Mouse (Mus musculus) left cerebral cortex, adult 11 months (tissue): ENCODE results near the gene Spp1.
A peak's percentile ranks its signal among the peaks of the same experiment; 100 is the strongest.

Experiments
- DNase-seq: peaks from one replicate; pipeline ENCODE4 v3.0.0; 2022; ENCODE audit warnings: low spot score

Gene Spp1

DNA sequence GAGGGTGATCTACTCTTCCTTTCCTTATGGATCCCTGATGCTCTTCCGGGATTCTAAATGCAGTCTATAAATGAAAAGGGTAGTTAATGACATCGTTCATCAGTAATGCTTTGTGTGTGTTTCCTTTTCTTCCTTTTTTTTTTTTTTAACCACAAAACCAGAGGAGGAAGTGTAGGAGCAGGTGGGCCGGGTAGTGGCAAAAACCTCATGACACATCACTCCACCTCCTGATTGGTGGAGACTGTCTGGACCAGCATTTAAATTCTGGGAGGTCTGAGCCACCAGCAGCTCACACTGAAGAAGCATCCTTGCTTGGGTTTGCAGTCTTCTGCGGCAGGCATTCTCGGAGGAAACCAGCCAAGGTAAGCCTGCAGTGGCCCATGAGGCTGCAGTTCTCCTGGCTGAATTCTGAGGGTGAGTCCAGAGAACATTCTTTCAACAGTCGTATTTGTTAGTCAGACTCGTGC is at the start of gene Spp1:
Gene Spp1, plus strand, starts transcription at position 284 of the 467 bp plus-strand sequence.
- DNase-seq = no peak

DNA sequence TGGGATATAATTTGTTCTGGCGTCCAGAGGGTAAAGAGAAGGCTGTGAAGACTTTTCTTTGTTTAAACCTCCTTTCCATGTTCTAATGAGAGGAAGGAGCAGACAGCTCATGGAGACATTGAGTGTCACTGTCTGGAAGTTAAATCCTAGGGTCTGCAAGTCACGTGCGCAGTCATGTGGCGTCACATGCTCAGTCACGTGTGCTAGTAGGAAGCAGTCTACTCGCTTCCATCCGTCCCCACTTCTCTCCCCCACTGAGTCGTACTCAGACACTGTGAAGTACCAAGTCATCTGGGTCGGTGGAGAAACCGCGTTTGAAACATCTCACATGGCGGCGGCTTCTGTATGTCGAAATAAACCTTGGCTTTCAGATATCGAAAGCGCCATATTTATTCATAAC is 49.4 kb upstream of the Spp1 start:
- DNase-seq = no peak

DNA sequence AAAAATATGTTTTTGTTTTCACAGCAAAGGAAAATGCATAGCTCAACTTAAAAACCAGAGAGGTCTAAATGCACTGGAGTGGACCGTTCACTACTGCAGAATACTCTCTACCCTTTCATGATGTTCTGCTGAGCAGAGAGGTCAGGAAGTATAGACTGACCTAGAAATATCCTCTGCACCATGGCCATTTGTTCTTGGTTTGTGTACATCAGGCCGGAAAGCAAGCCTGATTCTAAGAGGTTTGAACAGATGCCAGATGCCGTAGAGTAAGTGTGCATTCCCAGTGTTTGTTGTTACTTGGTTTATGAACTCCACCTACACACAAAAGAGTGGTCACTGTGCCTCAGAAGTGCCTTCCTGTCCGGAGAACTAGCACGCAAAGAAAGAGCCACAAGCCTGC is 48.0 kb upstream of the Spp1 start:
- DNase-seq = no peak

DNA sequence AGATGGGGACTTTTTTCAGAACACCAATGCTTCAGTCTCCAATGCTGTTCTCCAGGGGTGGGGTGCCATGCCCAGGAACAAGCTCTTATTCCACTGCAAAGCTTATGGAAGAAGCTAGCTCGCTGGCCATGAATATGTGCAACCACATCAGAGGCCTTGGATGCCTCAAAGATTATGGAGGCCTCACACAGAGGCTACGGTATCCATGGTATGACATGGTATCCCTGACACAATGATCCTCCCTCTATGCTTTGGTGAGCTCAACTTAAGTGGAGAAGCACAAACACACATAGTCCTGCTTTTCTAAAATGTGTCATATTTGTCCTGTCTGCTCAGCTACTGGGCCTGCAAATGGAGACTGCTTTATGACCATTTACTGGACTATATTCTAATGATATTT is 44.0 kb upstream of the Spp1 start:
- no peak for DNase-seq

DNA sequence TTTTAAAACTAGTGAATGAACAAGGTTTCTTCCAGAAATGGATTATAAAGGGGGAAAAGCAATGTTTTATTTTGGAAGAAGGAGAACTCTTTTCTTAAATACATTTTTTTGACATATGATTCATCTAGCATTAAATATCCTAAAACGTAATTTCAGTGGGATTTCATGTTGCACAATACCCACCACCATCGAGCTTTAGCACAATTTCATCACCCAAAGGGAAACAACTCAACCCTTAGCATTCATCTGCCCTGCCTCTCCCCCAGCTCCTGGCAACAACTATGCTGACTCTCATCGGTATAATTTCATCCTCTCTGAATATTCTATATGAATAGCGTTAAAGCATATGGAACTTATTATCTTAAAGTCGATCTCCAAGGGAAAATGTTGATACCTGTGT is 42.1 kb upstream of the Spp1 start:
- DNase-seq = no peak

DNA sequence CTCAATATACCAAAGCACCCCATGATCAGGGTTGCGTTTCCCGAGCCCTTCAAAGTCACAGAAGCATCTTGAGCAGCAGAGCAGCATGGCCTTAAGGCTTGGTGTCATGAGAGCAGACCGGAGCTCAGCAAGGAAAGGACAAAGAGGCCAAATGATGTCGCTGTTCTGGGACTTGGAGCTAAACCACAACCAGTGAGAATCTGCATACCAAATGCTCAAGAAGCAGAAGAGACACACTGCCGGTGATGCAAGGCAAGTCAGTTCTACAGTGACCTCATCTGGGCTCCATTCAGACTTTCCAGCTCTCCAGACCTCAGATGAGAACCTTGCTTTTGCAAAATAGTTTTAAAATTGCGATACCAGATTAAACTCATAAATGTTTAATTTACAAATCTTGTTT is 38.6 kb upstream of the Spp1 start:
- no peak for DNase-seq

DNA sequence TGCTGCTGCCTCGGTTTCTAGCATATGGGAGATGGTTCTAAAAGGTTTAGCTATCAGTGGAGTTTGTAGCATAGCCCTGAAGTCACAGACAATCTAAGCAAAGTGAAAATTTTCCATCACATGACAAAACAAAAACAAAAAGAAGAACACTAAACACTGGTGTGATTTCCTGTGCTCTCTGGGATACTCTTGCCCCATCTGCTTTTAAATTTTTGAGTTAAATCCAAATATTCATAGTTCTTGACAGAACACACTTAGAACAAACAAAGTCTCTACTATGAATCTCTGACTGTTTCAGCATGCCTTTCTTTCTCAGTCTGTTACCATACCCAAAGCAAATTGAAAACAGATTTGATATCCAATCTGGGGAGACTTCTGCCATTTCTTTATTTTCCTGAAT is 36.9 kb upstream of the Spp1 start:
- DNase-seq = no peak

DNA sequence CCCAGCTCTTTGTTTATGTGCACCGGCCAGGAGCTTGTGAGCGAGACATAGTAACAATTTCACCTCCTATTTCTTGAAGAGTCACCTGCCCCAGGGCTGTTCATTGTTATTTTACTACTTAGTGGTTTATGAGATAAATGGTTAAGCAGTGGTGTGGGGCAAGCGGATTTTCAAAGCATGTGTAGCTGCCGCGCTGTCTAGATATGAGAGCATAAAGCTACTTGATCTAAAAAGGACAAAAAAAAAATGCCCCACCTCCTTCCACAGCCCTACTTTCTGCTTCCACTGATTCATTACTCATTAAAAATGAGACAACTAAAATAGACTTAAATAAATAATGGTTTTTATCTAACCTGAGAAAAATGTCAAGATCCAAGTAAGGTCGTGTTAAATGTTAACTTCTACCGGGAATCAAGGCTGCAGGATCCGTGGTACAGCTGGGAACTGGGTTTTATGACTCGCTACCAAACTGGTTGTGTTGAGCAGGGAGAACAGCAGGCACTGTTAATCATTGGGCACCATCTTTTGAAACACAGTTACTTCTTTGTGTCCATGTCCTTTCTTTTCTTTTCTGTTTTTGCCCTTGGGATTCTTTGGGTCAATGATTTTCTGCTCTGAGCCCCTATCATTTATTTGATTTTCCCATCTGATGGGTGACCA is 35.5 kb upstream of the Spp1 start:
- no peak for DNase-seq

DNA sequence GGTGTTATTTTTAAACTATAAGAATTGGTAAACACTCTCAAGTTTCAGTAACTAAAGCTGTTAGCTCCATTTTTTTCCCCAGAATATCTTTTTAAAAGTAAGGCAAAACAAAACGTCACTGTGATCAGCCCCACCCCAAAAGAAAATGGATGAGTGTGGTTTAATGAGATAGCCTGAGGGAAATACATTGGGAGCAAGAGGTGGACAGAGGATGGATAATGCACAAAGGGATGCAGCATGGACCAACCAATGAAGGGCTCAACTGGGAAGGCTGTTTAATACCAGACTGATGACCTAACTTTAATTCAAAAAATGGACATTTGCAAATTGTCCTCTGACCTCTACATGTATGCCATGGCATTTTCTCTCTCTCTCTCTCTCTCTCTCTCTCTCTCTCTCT is 34.9 kb upstream of the Spp1 start:
- no peak for DNase-seq

DNA sequence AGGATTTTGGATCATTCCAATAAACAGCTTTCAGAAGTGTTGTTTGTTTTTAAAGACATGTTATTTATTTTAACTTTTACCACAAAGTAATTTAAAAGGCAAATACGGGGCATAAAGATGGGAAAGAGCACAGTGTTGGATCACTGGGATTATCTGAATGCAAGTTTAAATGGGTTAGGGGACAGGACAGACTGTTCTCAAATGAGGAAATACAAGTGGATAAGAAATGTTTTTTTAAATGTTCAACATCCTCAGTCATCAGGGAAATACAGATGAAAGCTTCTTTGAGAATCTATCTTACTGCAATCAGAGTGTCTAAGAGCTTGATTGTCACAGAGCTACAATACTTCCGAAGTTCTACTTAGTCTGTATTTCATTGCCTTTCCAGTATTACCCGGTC is 32.3 kb upstream of the Spp1 start:
- DNase-seq = no peak

DNA sequence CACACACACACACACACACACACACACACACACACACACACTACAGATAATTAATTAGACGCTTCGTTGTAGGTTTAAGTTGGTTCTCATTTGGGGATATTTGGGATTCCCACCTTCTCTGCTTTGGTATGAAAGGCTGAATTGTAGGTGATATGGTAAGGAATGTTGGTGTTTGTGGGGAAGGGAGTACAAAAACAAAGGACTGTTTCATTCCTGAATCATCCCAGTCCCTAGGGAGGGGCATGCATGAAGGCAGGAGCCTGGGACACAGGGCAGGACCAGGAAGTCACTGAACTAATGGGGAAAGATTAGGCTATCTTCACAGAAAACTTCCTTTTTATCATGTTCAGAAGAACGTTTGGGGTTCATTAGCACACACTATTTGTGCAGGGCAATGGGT is 31.6 kb upstream of the Spp1 start:
- DNase-seq = no peak

DNA sequence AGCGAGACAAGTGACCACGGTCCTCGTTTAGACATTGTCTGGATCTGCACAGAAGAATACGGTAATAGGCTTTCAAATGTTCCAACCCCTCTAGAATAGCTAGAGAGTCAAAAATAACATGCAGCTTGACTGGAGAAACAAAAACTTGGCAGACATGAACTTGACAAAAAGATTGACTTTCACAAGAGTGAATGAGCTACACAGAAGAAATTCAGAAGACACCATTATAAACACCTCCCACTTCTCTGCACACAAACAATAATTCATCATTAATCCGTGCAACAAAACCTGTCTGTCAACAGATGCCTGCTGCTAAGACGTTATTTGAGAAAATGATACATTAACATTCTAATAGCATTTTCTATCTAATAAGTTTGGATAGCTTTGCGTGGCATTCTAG is 30.4 kb upstream of the Spp1 start:
- no peak for DNase-seq

DNA sequence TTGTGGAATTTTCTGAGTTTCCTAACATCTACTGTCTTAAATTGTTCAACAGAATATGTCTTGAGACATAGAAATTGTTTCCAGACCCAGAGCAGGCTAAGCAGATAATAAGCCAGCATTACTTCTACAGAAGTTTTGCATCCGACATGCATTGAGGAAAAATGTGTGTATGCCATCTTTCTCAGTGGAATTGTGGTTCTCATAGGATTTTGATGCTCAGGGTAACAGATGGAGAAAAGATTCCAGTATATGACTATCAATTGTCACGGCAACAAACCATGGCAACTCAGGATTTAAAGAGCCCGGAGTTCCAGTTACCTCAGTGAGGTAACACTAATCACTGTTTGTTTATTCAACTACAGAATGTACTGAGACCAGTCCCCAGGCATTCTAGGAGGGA is 29.9 kb upstream of the Spp1 start:
- no peak for DNase-seq

DNA sequence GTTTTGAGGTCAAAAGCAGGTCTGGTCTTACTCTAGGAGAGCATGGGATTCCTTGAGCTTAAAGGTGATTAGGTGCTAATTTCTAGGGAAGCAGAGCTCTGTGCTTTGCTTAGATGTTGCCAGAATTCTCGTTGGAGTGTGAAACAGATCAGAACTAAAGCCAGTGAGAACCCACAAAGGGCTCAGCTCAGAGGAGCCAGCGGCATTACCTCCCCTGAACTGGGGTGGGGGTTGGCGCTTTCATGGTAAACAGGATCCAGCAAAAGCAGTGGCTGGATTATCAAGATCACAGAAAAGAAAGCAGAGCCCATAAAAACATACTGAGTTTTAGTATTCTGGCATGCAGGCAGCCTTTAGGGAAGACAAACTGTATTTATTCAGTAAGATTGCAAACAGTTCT is 28.2 kb upstream of the Spp1 start:
- DNase-seq = no peak

DNA sequence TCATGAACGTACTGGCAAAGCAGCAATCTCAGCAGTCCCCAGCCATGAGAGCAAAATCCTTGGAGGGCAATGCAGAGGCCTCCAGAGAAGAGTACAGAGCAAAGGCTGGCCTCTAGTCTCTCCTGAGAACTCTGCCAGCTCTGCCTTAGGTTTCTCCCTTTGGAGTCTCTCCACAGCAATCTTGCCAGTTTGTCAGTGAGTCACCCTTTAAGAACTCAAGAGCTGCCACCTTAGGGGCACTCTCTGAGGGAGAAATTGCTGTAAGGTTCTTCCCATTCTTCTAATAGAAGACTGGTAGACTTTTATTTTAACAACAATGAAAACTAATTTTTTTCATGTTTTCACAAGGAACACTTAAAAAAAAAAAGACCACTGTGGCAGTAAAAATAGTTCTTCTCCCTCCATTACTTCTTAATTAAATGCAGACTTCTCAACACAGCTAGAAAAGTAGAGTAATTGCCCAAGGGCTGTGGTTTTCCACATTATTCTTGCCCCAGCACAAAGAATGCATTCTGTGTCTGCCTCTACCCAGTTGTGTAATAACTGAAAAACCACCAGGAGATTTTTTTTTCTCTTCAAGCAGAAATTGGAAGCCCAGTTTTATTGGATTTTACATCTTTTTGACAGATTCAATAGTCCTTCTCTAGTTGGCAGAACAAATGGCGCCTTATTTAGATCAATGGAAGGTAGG is 27.2 kb upstream of the Spp1 start:
- no peak for DNase-seq

DNA sequence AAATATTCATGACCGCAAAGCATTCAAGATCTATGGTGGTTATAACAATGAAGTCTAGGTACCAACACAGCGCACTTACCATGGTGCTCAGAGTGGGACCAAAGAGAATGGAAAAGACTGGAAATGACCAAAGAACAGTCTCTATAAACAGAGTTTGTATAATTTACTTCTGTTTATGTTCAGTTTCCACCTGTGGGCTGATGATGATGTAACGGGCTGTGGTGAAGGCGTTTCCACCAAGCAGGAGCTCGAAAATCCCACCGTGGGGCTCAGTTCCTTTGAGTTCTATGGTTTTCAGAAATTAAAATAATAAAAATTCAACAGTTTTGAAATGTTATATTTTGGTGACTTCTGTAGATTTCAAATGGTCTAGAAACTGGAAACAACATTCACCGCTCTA is 26.4 kb upstream of the Spp1 start:
- DNase-seq = no peak

DNA sequence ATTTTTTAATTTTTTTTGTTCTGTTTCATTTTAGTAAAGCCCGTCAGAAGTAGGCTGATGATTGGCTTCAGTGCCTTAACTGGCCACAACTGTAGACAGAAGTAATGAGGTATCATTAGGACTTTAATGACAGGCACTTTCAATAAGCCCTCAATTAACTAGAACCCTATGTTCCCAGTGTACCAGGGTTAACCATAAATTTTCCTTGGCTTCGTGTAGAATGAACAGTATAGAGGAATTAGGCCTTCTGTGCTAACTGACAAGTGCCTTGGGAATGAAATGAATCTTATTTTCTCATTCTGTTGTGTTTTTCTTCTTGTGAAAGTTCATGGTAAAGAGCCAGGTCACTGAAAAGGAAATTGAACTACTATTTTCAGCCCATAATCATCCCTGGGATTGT is 18.9 kb upstream of the Spp1 start:
- no peak for DNase-seq

DNA sequence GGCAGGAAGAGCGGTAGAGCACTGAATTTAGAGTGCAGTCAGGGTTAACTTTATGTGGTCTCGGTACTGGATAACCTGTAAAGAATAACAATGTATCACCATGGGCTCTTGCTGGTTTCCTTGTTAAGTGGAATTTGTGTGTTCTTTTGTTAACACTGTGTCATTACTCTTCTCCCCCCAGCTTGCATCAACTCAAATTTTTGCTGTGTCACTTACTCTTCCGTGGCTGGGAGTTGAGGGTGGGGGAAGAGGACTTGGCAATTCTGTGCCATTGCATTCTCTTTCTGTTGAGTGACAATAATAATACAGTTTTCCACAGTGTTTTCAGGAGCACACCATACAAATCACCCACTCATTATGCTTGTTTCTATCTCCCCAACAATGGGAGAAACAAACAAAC is 17.9 kb upstream of the Spp1 start:
- no peak for DNase-seq

DNA sequence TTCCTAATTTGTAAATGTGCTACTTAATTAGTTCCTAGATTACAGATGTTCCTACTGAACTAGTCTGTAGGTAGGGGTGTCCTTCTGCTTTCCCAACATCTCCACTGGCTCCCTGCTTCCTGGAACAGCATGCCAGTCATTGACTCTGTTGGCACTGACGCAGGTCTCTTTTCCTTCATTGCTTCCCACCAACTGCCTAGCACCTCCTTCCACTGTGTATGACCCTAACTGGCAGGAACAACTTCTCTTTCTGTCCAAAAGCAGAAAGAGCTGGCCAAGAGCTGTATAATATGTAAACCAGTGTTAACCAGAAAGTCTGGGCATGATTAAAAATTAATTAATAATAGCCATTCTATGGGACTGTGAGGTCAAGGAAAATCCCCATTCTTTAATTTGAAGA is 17.2 kb upstream of the Spp1 start:
- DNase-seq = no peak

DNA sequence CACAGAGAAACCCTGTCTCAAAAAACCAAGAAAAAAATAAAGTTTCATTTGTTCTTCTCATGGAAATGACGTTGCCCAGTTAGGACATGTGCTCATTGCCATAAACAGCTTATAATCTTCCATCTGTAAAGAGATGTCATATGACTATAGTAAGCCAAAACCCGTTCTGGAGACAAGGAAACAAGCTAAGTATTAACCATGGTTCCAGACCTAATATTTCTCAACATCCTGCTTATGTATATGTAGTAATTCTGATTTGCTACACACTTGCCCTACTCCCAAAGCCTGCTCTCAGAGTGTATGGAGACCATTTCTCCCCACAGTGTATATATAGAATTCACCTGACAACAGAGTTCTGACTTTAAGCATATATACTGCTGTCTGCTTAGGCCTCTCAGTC is 12.9 kb upstream of the Spp1 start:
- no peak for DNase-seq

DNA sequence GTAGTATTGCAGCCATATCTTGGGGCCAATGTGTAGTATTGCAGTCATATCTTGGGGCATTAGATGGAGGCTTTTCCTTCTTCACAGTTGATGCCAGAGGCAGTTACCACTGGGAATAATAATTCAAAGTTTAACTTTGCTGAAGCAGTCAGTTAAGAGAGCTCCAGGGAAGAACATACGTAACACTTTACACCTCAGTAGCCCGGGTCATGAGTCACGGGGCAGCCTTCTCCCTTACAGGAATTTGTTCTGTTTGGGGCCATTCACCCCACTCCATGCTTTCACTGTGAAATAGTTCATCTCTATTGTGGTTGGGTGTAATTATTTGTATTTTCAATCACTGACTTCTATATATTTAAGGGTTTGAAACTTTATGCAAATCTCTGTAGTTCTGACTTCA is 11.1 kb upstream of the Spp1 start:
- no peak for DNase-seq

DNA sequence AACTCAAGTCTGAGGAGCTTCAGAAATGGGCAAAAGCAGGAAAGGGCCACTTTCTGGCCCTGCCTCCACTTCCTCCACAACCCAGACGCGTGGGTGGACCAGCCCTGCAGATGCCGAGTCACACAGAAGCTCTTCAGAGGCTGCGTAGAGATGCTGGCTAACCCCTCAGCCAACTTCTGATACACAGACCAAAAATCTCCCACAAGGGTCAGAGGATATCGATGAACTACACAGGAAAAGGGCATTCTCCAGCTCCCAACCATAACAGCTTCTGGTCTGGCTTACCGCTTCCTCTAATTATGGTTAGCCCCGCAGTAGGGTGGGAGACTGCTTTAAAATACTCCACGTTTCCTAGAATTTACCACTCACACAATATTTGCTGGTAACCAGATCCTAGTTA is 9.0 kb upstream of the Spp1 start:
- no peak for DNase-seq

DNA sequence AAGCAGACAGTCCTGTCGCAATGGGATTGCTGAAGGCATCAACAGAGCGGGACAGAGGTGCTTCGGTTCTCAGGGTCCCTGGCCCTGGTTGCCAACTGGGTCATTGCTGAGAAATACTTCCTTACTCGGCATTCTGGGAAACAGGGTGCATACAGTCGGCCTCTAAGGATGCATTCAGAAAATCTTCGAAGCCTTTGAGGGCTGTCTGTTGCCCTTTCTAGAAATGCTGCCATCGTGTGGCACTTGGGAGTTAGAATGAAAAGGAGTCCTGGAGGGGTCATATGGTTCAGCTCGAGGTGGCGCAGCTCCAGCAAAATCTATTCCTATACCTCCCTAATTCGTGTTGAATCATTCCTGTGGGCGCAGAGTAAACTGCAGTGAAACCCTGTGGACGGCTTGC is 2.0 kb upstream of the Spp1 start:
- peak; percentile 7 for DNase-seq

DNA sequence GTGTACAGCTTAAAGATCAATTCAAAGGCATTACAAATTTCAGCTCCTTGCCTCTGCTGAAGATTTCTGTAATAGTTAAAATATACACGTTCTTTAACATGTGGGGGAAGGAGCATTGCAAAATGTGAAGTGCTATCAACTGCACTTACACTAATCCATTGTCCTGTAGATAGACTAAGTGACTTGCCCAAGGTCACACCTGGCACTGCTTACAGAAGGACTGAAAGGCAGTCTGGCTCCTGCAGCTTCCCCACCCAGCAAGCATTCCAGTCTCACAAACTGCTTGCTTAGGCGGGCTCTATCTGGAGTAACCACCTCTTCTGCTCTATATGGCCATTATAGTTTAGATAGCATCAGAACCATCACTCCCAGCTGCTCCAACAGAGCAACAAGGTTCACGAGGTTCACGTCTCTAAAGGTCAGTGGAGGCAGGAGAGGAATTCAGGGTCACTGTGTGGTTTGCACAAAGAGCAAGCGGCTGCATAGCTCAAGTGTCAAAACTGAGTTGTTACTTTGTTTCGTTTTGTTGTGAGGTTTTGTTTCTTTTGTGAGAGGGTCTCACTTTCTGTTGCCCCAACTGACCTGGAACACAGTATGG is 851 bp upstream of the Spp1 start:
- no peak for DNase-seq
